9 mouse cellular contexts compared by ENCODE assay signal in genomic region chr15:26895761-26896160, GRCm38 (mm10). TPM values are rescaled to one million over a fixed set of nuclear protein-coding genes. Genes with fewer than 3 reads are reported as not detected.
DNase-seq lines count a peak whose midpoint lies in the region; ATAC-seq and TF ChIP-seq lines count a peak whose summit lies in the region.
"Had no signal": no experiment of that assay in that cellular context is flagged by ENCODE, and none has a peak within 500 bp of the region (broad histone marks: within the 10 kb centered on the region; RNA-seq: fewer than 3 reads in every experiment).

No protein-coding gene starts in this region.

- peak overlapping the region; percentile 88 for H3K9ac ChIP-seq in heart, embryonic 12.5 days
- peak overlapping the region; percentile 67 for H3K9ac ChIP-seq in hindbrain, embryonic 14.5 days
- H3K9ac ChIP-seq in midbrain, embryonic 12.5 days (replicated peaks), result peak overlapping the region; percentile 83

- no peaks in the 10 kb centered on the region for H3K9me3 ChIP-seq in heart, embryonic 12.5 days (replicated peaks)
- no peaks in the 10 kb centered on the region for H3K9me3 ChIP-seq in hindbrain, embryonic 14.5 days (ENCODE audit: control insufficient read depth, low read length)
- H3K9me3 ChIP-seq in midbrain, embryonic 12.5 days, result no peaks in the 10 kb centered on the region

- H3K36me3 ChIP-seq in heart, embryonic 12.5 days, result no peaks in the 10 kb centered on the region
- H3K36me3 ChIP-seq in hindbrain, embryonic 14.5 days (replicated peaks; ENCODE audit: control insufficient read depth, insufficient read depth), result no peaks in the 10 kb centered on the region
- H3K36me3 ChIP-seq in midbrain, embryonic 12.5 days, result no peaks in the 10 kb centered on the region
- H3K36me3 ChIP-seq: G1E had no signal

- peak; percentile 40; the same call in 1 of the 2 replicates for ATAC-seq in heart, embryonic 12.5 days (ENCODE audit: insufficient number of reproducible peaks, low FRiP score)
- ATAC-seq in hindbrain, embryonic 14.5 days (ENCODE audit: low FRiP score), result no peak
- ATAC-seq in midbrain, embryonic 12.5 days (ENCODE audit: low FRiP score, low read depth), result peak; percentile 43

- intact Hi-C loops in heart, postnatal 14 days (cut with DNase I), result loop anchor here (5.0 kb wide), 3 partner anchors 178 to 273 kb away; no protein-coding TSS in a partner anchor

- peak overlapping the region; percentile 90 for H3K27ac ChIP-seq in heart, embryonic 12.5 days (ENCODE audit: poor library complexity, severe bottlenecking)
- H3K27ac ChIP-seq in bone marrow macrophage, adult 2 months (ENCODE audit: insufficient read depth, low read depth, low read length), result no peak overlapping the region
- H3K27ac ChIP-seq in hindbrain, embryonic 14.5 days, result peak overlapping the region; percentile 79
- H3K27ac ChIP-seq in midbrain, embryonic 12.5 days (replicated peaks), result peak overlapping the region; percentile 88

- H3K4me1 ChIP-seq in heart, embryonic 12.5 days (replicated peaks), result peaks cover 10% of the 10 kb centered on the region
- H3K4me1 ChIP-seq in bone marrow macrophage, adult 2 months (ENCODE audit: control insufficient read depth, insufficient read depth, low read length), result no peaks in the 10 kb centered on the region
- peaks cover 14% of the 10 kb centered on the region for H3K4me1 ChIP-seq in hindbrain, embryonic 14.5 days (replicated peaks; ENCODE audit: control insufficient read depth, insufficient read depth, low read length)
- peaks cover 10% of the 10 kb centered on the region for H3K4me1 ChIP-seq in midbrain, embryonic 12.5 days

- H3K4me3 ChIP-seq in heart, embryonic 12.5 days, result peak overlapping the region; percentile 79
- peak overlapping the region; percentile 31; the same call in 1 of the 2 replicates for H3K4me3 ChIP-seq in bone marrow macrophage, adult 2 months (ENCODE audit: insufficient read depth, low read length)
- peak overlapping the region; percentile 72 for H3K4me3 ChIP-seq in hindbrain, embryonic 14.5 days (replicated peaks; ENCODE audit: low read length)
- H3K4me3 ChIP-seq in midbrain, embryonic 12.5 days, result peak overlapping the region; percentile 85

- TF ChIP-seq POLR2A in bone marrow macrophage, adult 2 months (IDR thresholded peaks at IDR 0.05; ENCODE audit: borderline replicate concordance, low read depth, low read length), result no peak

- no peak for DNase-seq in heart, postnatal 14 days
- DNase-seq in hindbrain, embryonic 14.5 days (ENCODE audit: low spot score), result no peak
- no peak for DNase-seq in T-cell, adult 2 months (ENCODE audit: low spot score)
- no peak for DNase-seq in adrenal gland, adult 8-10 months
- DNase-seq in urinary bladder, adult 2 months (ENCODE audit: low spot score), result no peak

- peak overlapping the region; percentile 85 for H3K4me2 ChIP-seq in heart, embryonic 12.5 days
- peak overlapping the region; percentile 86 for H3K4me2 ChIP-seq in hindbrain, embryonic 14.5 days (replicated peaks)
- peak overlapping the region; percentile 76 for H3K4me2 ChIP-seq in midbrain, embryonic 12.5 days (replicated peaks)

- WGBS in heart, embryonic 12.5 days, result under 1% methylated on average over 14 of the region's 14 CpGs
- 0% methylated on average over 14 of the region's 14 CpGs for WGBS in hindbrain, embryonic 14.5 days
- whole genome bisulfite sequencing in midbrain, embryonic 12.5 days, result under 1% methylated on average over 14 of the region's 14 CpGs

- H3K27me3 ChIP-seq in heart, embryonic 12.5 days (replicated peaks), result no peaks in the 10 kb centered on the region
- H3K27me3 ChIP-seq in hindbrain, embryonic 14.5 days (ENCODE audit: control insufficient read depth, insufficient read depth, low read length), result no peaks in the 10 kb centered on the region
- peaks cover 6% of the 10 kb centered on the region; the same call in 1 of the 2 replicates for H3K27me3 ChIP-seq in midbrain, embryonic 12.5 days

- no peak for TF ChIP-seq CTCF in bone marrow macrophage, adult 2 months (IDR thresholded peaks at IDR 0.05; ENCODE audit: low read depth, low read length)

RNA-seq across cellular contexts. Expression of gene Fbxl7, which starts 0.4 kb away (rescaled TPM):
- 15.6 and 15.7 TPM in 2 replicates for polyA plus RNA-seq in heart, embryonic 12.5 days (2016; fragmentation: Nextera tagmentation; extraction: Ambion mirVana)
- total RNA-seq in heart, postnatal 14 days (2021), result 1 to 10 TPM; 6.0 to 6.6 TPM
- polyA plus RNA-seq in bone marrow macrophage, adult 2 months (2012; ENCODE audit: insufficient read depth, insufficient read length, missing spikeins), result not detected in 2 replicates
- polyA plus RNA-seq in hindbrain, embryonic 14.5 days (2014; fragmentation: Nextera tagmentation; extraction: Ambion mirVana), result 13.6 and 15.5 TPM in 2 replicates
- polyA plus RNA-seq in midbrain, embryonic 12.5 days (2016; fragmentation: Nextera tagmentation; extraction: Ambion mirVana), result 20.8 and 27.2 TPM in 2 replicates
- total RNA-seq in adrenal gland, adult 8-10 months (2022), result 10 to 100 TPM; 10.5 to 18.8 (median 12.4) TPM
- polyA plus RNA-seq in urinary bladder, adult 2 months (2012; rRNA removed), result 7.8 and 9.3 TPM in 2 replicates
- polyA plus RNA-seq: G1E had no signal

Comparison
In these comparisons a context has a peak if more than half of its experiments do, and no peak if none do; other contexts are left out.
1. H3K4me3 ChIP-seq: peak in every context shown above with its lines; median percentile 85 in midbrain, embryonic 12.5 days; 79 in heart, embryonic 12.5 days; 72 in hindbrain, embryonic 14.5 days; 31 in bone marrow macrophage, adult 2 months.